Mouse (Mus musculus) brain, embryonic 18.5 days (tissue): ENCODE data around the gene Cblc.

Experiments
- DNase-seq: peaks from one replicate; pipeline ENCODE4 v3.0.0-alpha.2; 2012; ENCODE audit warnings: low read depth, low spot score

The Cblc gene

GRCm38 (mm10) chr7:19796697-19797588 is at the start of gene Cblc:
Gene Cblc, minus strand, starts transcription at chr7:19796809.
- DNase-seq = no peak

- DNase-seq = no peak
Measured at GRCm38 (mm10) chr7:19844521-19845171, 48.0 kb upstream of the Cblc start.

GRCm38 (mm10) chr7:19843561-19843960 is 47.0 kb upstream of the Cblc start:
- DNase-seq = no peak

- no peak for DNase-seq
Measured at GRCm38 (mm10) chr7:19842885-19843504, 46.4 kb upstream of the Cblc start.

- no peak for DNase-seq
Measured at GRCm38 (mm10) chr7:19841686-19842413, 45.2 kb upstream of the Cblc start.

DNA sequence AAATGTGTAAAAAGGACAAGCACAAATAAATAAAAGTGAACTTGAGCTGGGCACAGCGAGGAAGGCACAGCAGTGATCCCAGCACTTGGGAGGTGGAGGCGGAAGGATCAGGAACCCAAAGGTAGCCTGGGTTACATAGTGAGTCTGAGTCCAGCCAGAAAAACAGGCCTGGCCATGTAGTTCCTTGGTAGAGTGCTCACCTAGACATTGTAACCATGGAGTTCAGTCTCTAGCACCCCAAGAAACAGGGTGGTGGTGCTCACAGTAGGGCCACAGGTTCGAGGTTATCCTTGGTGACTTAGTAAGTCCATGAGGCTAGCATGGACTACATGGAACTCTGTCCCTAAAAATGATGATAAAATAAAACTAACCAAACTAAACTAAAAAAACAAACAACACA is 44.3 kb upstream of the Cblc start:
- no peak for DNase-seq

DNA sequence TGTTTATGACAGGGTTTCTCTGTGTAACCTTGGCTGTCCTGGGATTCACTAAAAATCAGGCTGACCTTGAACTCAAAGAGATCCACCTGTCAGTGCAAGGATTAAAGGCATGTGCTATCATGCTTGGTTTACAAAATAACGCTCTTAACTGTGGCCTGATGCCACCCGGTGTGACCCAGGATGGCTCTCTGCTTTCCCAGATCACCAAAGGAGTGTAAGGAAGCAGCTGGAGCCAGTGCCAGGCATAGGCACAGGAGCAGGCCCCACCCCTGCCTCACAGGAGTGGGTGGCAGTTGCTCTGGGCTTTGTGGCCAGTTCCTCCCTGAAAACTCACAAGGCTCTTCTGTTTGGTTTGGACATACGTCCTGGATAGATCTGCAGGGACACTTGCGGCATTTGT is 43.8 kb upstream of the Cblc start:
- DNase-seq = no peak

DNA sequence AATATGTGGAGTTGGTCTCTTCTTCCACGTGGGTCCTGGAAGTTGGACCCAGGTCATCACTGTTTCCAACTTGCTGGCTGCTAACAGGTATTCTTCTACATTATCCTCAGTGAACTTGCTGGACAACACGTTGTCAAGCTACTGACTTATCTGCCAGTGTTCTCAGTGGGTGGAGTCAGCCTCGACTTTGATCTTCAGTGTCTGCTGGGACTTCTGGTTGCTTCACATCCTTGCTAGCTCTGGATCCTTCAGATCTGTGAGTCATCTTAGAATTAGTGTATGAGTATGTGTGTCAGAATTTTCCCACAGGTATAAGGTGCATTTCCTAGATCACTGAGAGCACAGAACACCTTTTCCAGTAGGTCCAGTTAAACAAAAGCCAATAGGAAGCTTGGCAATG is 40.2 kb upstream of the Cblc start:
- DNase-seq = no peak

DNA sequence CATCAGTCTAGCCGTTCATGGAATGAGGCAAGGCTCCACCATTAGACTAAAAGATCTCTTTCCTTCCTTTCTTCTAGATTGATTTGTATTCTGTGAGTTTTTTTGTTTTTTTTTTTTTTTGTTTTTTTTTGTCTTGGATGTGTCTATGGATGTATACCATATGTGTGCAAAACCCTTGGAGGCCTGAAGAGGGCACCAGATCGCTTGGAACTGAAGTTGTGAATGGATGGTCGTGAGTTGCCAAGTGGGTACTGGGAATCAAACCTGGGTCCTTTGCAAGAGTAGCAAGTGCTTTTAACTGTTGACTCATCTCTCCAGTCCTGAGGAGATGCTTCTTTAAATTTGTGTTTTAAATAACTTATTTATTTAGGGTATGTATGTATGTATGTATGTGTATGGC is 37.4 kb upstream of the Cblc start:
- DNase-seq = no peak

DNA sequence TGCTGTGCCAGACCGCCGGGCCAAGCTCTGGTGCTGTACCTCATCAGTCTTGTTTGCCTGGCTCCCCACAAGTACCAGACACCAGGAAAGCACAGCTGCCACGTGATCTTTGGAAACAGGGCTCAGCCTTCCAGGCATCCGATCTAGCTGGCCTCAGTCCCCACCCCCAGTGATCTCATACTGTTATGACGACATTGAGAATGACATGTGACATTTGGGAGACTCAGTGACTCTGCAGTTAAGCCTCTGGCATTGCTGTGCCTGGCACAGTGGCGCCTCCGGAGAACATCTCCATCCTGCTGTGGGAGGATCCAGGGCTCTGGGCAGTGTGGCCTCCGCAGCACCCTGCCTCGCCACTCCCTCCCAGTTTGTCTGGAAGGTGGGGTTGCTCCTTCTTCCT is 35.2 kb upstream of the Cblc start:
- DNase-seq = no peak

- no peak for DNase-seq
Measured at GRCm38 (mm10) chr7:19830682-19831156, 34.1 kb upstream of the Cblc start.

- DNase-seq = no peak
Measured at GRCm38 (mm10) chr7:19829694-19830093, 33.1 kb upstream of the Cblc start.

DNA sequence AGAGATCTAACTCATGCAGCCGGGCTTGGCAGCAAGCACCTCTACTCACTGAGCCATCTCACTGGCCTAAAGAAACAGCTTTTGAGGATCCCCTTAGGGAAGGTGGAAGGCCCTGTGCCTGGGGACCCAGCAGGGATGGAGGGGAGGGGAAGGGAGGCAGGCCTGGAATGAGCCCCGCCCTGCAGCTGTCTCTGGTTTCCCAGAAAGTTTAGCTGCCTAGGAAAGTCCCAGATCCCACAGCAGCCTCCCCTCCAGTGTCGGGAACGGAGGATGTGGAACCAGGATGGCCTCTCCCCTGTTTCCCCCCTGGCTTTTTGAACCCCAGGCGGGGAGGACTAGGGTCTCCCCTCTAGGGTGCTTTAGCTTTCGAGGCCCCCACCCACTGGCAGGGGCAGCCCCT is 30.1 kb upstream of the Cblc start:
- no peak for DNase-seq

DNA sequence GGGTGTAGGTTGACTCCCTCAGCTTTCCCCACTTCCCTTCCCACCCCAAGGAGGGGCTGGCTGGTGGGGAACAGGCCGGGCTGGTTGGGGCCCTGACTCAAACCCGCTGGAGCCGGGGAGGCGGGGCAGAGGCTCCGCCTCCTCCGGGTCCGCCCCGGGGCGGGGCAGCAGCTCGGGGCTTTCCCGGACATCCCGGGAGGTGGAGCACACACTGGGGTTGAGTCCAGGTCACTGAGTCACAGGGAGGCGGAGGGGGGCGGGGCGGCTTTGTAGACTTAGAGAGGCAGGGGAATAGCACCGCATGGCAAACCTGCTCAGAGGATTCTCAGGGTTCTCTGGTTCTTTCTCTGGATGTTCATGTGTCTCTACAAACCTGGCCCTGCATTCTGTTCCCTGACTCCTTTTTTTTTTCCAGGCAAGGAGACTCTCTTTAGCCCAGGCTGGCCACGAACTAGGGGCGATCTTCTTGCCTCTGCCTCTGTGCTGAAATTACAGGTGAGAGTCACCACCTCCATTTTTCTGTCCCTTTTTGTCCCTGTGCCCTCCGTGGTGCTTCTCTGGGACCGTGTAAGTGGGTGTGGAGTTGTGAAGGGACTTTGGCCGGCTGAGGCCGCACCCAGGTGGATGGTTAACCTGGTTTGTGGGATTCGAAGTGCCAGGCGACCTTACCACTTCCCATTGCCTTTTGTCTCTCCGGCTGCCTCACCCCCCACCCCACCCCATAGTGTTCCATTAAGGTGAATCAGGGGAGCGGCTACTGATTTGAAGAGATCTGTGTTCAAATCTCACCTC is 27.8 kb upstream of the Cblc start:
- DNase-seq = no peak

DNA sequence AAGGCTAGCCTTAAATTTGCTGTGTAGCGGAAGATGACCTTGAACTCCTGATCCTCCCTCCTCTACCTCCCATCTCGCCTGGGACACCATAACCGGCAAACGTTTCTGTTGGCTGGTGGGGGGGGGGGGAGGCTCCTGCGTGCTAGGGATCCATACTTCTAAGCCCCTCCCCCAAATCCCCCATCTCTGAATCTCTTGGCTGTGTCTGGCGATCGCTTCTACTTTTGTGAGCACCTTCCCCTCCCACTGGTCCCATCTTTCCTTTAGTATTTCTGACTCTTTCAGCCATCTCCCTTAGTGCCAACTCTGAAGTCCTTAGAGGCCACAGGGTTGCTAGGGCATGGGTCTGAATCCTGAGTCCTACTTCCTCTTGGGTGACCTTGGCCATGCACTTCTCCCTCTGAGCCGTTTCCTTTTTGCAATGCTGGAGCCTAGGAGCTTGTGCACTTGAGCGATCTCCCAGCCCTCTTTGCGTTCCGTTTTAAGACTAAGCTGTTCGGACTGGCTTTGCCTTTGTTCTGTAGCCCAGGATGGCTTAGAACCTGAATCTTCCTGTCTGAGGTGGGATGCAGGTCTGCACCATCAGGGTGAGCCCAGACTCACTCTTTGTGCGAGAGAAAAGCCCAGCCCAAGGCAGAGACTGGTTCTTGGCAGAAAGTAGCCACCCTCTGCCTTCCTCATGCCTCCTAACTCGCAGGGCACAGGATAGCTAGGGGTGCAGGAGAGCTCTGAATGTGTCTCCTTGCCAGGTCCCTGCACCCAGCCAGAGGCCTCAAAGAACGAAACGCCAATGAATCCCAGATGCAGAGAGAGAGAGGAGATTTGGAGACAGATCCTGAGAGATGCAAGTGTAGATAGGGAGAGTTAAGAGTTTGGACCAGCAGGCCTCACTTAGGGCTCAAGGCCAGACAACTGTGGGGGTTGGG is 26.9 kb upstream of the Cblc start:
- DNase-seq = no peak

GRCm38 (mm10) chr7:19822604-19823058 is 26.0 kb upstream of the Cblc start, which contains the start of gene Bcl3:
Gene Bcl3, minus strand, starts transcription at chr7:19822770.
- DNase-seq = no peak

GRCm38 (mm10) chr7:19822193-19822592 is 25.6 kb upstream of the Cblc start:
- no peak for DNase-seq

GRCm38 (mm10) chr7:19821633-19822032 is 25.0 kb upstream of the Cblc start:
- DNase-seq = no peak

- no peak for DNase-seq
Measured at GRCm38 (mm10) chr7:19820347-19821048, 23.9 kb upstream of the Cblc start.
